Mouse (Mus musculus): ENCODE measurements at regions not wholly inside any gene's neighbourhood (a gene's known extent, or its start where the extent isn't known, plus 50 kb on each side); places are given as distances from the start of the nearest gene placed in this dataset.

DNA sequence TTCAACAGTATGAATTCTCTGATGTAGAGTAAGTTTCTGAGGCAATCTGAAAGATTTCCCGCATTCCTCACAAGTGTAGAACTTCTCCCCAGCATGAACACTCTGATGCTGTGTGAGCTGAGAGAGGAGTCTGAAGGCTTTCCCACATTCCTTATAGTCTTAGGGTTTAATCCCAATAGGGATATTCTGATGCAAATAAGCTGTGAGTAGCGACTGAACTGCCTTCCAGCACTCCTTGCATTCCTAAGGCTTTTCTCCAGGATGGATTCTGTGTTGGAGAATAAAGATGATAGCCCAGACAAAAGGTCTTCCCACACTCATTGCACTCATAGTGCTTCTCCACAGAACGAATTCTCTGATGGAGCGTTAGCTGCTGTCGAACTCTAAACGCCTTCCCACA, 152.6 kb upstream of the Api5 start:
- DNase-seq (ENCODE audit: low spot score): no peak
- ATAC-seq (ENCODE audit: low read depth): no peak
- WGBS: 73% methylated on average over 6 of the region's 6 CpGs
- H3K4me1 ChIP-seq (ENCODE audit: control insufficient read depth, insufficient read depth, low read length): no peaks in the 10 kb centered on the region
- H3K4me3 ChIP-seq (ENCODE audit: low read depth, low read length): no peak overlapping the region
- no peaks in the 10 kb centered on the region for H3K9me3 ChIP-seq (ENCODE audit: control insufficient read depth, low read length)
- H3K27ac ChIP-seq (replicated peaks; ENCODE audit: low read depth, low read length): no peak overlapping the region
- H3K27me3 ChIP-seq (replicated peaks; ENCODE audit: control insufficient read depth, insufficient read depth, low read length): no peaks in the 10 kb centered on the region
- no peaks in the 10 kb centered on the region for H3K36me3 ChIP-seq (ENCODE audit: control insufficient read depth, insufficient read depth, low read length)
- no peak overlapping the region for H3K9ac ChIP-seq (ENCODE audit: low read depth, low read length)
- H3K4me2 ChIP-seq (ENCODE audit: low read depth, low read length): no peak overlapping the region

DNA sequence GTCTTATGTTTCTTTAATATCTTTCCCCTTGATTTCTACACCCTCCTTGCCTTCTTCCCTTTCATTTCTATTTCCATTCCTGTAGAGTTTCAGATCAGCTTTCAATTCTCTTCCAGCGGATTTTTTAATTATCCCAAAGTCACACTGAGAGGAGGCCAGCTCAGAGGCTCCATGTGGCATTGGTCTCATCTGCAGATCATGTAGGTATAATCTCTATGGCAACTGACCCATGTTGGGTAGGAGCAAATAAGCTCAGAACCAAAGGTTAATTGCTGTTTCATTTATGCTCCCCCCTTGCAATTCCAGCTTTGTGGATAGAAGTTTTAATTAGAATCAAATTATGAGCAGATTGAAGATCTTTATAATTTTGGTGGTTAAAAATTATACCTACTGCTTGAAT, 149.3 kb upstream of the Api5 start:
- no peak overlapping the region for H3K4me3 ChIP-seq (ENCODE audit: low read depth, low read length)
- no peak overlapping the region for H3K27ac ChIP-seq (replicated peaks; ENCODE audit: low read depth, low read length)
- no peaks in the 10 kb centered on the region for H3K36me3 ChIP-seq (ENCODE audit: control insufficient read depth, insufficient read depth, low read length)
- H3K9me3 ChIP-seq (ENCODE audit: control insufficient read depth, low read length): no peaks in the 10 kb centered on the region
- ATAC-seq (ENCODE audit: low read depth): no peak
- H3K4me1 ChIP-seq (ENCODE audit: control insufficient read depth, insufficient read depth, low read length): no peaks in the 10 kb centered on the region
- H3K27me3 ChIP-seq (replicated peaks; ENCODE audit: control insufficient read depth, insufficient read depth, low read length): no peaks in the 10 kb centered on the region
- no peak overlapping the region for H3K4me2 ChIP-seq (ENCODE audit: low read depth, low read length)
- no peak overlapping the region for H3K9ac ChIP-seq (ENCODE audit: low read depth, low read length)
- no peak for DNase-seq (ENCODE audit: low spot score)
- 42% methylated on average over 1 of the region's 1 CpGs for WGBS

DNA sequence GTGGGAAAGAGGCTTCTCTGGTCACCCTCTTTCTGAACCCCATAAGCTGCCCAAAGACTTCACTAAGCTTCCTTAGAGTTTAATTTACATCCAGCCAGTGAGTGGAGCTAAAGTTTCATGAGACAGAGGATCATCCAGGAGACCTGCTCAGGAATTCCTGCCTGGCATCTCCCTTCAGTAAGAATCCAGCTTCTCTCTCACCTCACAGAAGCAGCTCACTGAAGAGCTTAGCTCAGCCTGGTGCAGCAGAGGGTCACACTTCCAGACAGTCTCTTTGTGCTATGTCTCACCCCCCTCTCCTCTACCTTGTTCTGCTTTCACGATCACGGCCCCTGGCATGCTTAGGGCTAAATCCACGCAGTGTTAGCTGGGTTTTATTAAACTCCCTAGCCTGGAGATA, 133.7 kb upstream of the Api5 start:
- ATAC-seq (ENCODE audit: low read depth) (no peak; the same call in 1 of the 2 replicates), DNase-seq (ENCODE audit: low spot score) (peak; percentile 9)
- Histone ChIP-seq H3K4me1 (ENCODE audit: control insufficient read depth, insufficient read depth, low read length) (no peaks in the 10 kb centered on the region), H3K9me3 (ENCODE audit: control insufficient read depth, low read length) (no peaks in the 10 kb centered on the region), H3K9ac (ENCODE audit: low read depth, low read length) (no peak overlapping the region), H3K4me2 (ENCODE audit: low read depth, low read length) (no peak overlapping the region), H3K27ac (replicated peaks; ENCODE audit: low read depth, low read length) (no peak overlapping the region), H3K4me3 (ENCODE audit: low read depth, low read length) (no peak overlapping the region), H3K36me3 (ENCODE audit: control insufficient read depth, insufficient read depth, low read length) (no peaks in the 10 kb centered on the region), H3K27me3 (replicated peaks; ENCODE audit: control insufficient read depth, insufficient read depth, low read length) (no peaks in the 10 kb centered on the region)
- WGBS: 32% methylated on average over 3 of the region's 3 CpGs

DNA sequence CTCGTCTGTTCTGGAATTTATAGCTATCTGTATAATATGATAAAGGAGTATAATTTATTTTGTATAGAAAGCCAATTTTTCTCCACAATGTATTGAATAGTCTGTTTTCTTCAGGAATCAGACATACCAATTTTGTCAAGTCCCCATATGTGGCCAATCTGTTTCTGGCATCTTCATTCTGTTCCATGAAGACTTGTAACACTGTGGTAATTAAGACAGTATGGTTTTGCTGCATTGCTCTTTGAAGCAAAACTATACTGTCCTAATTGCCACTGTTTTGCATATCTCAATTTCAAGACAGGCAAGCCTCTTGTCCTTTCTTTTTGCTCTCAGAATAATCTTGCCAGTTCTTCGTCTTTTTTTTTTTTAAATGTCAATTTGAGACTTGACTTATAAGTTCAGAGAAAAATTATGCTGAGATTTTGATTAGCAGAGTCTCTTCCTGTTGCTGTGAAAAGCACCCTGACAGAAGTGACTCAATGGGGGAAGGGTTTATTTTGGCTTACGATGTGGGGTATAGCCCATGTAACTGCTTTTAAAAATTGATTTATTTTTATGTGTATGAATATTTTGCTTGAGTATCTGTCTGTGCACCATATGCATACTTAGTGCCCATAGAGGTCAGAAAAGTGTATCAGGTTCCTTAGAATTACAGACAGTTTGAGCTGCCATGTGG, 103.4 kb upstream of the Api5 start:
- H3K4me3 ChIP-seq (ENCODE audit: low read depth, low read length): no peak overlapping the region
- WGBS: 68% methylated on average over 3 of the region's 3 CpGs
- H3K36me3 ChIP-seq (ENCODE audit: control insufficient read depth, insufficient read depth, low read length): no peaks in the 10 kb centered on the region
- H3K9me3 ChIP-seq (ENCODE audit: control insufficient read depth, low read length): no peaks in the 10 kb centered on the region
- H3K4me2 ChIP-seq (ENCODE audit: low read depth, low read length): no peak overlapping the region
- ATAC-seq (ENCODE audit: low read depth): no peak
- no peaks in the 10 kb centered on the region for H3K27me3 ChIP-seq (replicated peaks; ENCODE audit: control insufficient read depth, insufficient read depth, low read length)
- no peak overlapping the region for H3K9ac ChIP-seq (ENCODE audit: low read depth, low read length)
- H3K27ac ChIP-seq (replicated peaks; ENCODE audit: low read depth, low read length): no peak overlapping the region
- no peaks in the 10 kb centered on the region for H3K4me1 ChIP-seq (ENCODE audit: control insufficient read depth, insufficient read depth, low read length)
- DNase-seq (ENCODE audit: low spot score): no peak

DNA sequence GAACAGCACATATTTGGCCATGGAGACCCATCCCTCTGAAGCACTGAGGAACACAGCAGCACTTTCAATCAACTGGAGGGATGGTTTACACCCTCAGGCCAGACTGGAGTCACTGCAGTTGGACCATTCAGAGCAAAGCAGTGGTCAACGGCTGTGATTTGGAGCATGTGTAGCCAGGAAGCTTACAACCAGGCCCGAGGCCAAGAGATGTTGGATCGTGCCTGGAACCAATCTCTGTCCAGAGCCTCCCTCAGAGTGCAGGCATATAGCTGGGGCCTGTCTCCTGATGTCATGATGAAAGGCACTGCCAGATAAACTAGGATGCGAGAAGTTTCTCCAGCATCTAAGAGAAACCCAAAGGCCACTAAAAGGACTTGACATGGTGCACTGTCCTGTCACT, 98.7 kb upstream of the Api5 start:
- no peak for DNase-seq (ENCODE audit: low spot score)

DNA sequence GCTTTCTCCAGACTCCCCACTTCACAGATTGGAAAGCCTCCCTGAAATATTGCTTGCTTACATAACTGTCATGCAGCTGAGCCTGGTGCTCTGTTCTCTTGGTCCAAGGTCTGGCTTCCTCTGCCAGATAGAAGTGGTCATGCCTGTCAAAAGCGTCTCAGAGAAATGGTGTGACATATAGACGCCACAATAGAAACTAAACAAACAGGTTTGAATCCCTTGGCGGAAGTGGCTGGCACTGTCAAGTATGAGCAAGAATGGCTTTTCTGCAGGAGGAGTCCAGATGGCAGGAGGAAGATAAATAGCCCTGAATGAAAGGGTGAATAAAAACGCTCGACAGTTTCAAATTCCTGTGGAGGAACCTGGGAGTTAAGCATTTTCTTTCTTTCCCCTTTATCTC, 93.2 kb upstream of the Api5 start:
- WGBS: 56% methylated on average over 5 of the region's 5 CpGs
- Histone ChIP-seq H3K4me1 (ENCODE audit: control insufficient read depth, insufficient read depth, low read length) (no peaks in the 10 kb centered on the region), H3K27me3 (replicated peaks; ENCODE audit: control insufficient read depth, insufficient read depth, low read length) (no peaks in the 10 kb centered on the region), H3K4me2 (ENCODE audit: low read depth, low read length) (no peak overlapping the region), H3K9me3 (ENCODE audit: control insufficient read depth, low read length) (no peaks in the 10 kb centered on the region), H3K4me3 (ENCODE audit: low read depth, low read length) (no peak overlapping the region), H3K36me3 (ENCODE audit: control insufficient read depth, insufficient read depth, low read length) (no peaks in the 10 kb centered on the region), H3K9ac (ENCODE audit: low read depth, low read length) (no peak overlapping the region), H3K27ac (replicated peaks; ENCODE audit: low read depth, low read length) (no peak overlapping the region)
- DNase-seq (ENCODE audit: low spot score) (peak; percentile 2), ATAC-seq (ENCODE audit: low read depth) (no peak)

More for the DNA sequence above, 98.7 kb upstream of the Api5 start:
- no peaks in the 10 kb centered on the region for H3K36me3 ChIP-seq (ENCODE audit: control insufficient read depth, insufficient read depth, low read length)
- H3K27ac ChIP-seq (replicated peaks; ENCODE audit: low read depth, low read length): no peak overlapping the region
- 62% methylated on average over 4 of the region's 4 CpGs for WGBS
- H3K9me3 ChIP-seq (ENCODE audit: control insufficient read depth, low read length): no peaks in the 10 kb centered on the region
- no peak overlapping the region for H3K4me2 ChIP-seq (ENCODE audit: low read depth, low read length)
- ATAC-seq (ENCODE audit: low read depth): no peak
- no peak overlapping the region for H3K9ac ChIP-seq (ENCODE audit: low read depth, low read length)
- H3K27me3 ChIP-seq (replicated peaks; ENCODE audit: control insufficient read depth, insufficient read depth, low read length): no peaks in the 10 kb centered on the region
- no peaks in the 10 kb centered on the region for H3K4me1 ChIP-seq (ENCODE audit: control insufficient read depth, insufficient read depth, low read length)
- no peak overlapping the region for H3K4me3 ChIP-seq (ENCODE audit: low read depth, low read length)

DNA sequence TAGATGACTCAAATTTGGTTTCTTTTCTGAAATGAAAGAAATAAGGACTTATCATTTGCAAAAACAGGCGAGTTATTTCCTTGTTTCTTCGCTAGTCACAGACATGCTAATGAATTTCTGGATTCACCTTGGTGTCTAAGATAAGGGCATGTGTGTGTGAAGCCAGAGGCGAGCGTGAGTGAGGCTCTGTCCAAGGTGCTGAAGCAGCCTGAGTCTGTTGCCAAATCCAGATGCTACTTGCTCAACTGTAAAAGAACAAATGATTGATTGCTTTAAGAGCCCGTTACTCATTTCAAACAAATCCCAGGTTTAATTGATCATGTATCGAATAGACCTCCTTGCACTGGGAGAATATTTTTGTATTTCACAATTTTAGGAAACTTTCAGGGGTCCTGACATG, 86.6 kb upstream of the Api5 start:
- no peak overlapping the region for H3K4me2 ChIP-seq (ENCODE audit: low read depth, low read length)
- WGBS: 26% methylated on average over 6 of the region's 6 CpGs

DNA sequence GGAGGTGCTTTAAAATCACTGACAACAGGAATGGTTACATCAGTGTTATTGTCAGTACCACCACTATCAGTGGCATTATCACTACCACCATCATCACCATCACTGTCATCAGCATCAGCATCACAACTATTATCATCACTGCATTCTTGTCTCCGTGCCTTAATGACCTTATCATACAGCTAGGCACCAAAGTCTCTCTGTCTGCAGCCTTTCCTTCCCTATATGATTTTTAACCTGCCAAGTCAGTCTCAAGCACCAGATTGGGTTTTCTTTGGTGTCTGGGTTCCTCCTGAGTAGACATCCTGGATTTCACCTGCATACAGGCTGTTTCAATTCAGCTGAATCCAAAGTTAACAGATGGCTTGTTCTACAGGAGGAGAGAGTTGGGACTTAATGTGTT, 78.9 kb upstream of the Api5 start:
- DNase-seq (ENCODE audit: low spot score): no peak
- WGBS: 70% methylated on average over 1 of the region's 1 CpGs
- H3K4me1 ChIP-seq (ENCODE audit: control insufficient read depth, insufficient read depth, low read length): no peaks in the 10 kb centered on the region

More for the DNA sequence above, 86.6 kb upstream of the Api5 start:
- peak; percentile 77 for DNase-seq (ENCODE audit: low spot score)
- no peaks in the 10 kb centered on the region for H3K27me3 ChIP-seq (replicated peaks; ENCODE audit: control insufficient read depth, insufficient read depth, low read length)
- ATAC-seq (ENCODE audit: low read depth): no peak
- no peaks in the 10 kb centered on the region for H3K36me3 ChIP-seq (ENCODE audit: control insufficient read depth, insufficient read depth, low read length)
- no peaks in the 10 kb centered on the region for H3K4me1 ChIP-seq (ENCODE audit: control insufficient read depth, insufficient read depth, low read length)
- no peak overlapping the region for H3K9ac ChIP-seq (ENCODE audit: low read depth, low read length)
- no peak overlapping the region for H3K4me3 ChIP-seq (ENCODE audit: low read depth, low read length)
- no peak overlapping the region for H3K27ac ChIP-seq (replicated peaks; ENCODE audit: low read depth, low read length)
- no peaks in the 10 kb centered on the region for H3K9me3 ChIP-seq (ENCODE audit: control insufficient read depth, low read length)

DNA sequence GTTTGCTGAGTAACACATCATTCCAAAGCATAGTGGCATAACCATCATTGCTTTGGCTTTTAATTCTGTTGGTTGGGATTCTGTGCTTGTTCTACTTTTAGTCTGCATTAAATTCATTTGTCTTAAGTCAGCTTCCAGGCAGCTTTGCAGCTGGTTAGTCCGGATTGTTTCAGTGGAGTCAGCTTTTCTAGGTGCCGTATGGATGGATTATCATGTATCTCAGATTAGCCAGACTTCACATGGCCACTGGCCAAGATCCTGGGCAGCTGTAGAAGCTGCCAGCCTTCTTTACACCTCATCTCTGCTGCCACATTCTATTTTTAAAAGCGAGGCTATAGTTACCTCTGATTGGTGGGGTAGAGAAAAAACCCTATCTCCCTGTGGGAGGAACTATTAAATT, 74.1 kb upstream of the Api5 start:
- WGBS: 55% methylated on average over 3 of the region's 3 CpGs

More for the DNA sequence above, 78.9 kb upstream of the Api5 start:
- H3K4me3 ChIP-seq (ENCODE audit: low read depth, low read length): no peak overlapping the region
- no peaks in the 10 kb centered on the region for H3K9me3 ChIP-seq (ENCODE audit: control insufficient read depth, low read length)
- no peak overlapping the region for H3K4me2 ChIP-seq (ENCODE audit: low read depth, low read length)
- H3K27me3 ChIP-seq (replicated peaks; ENCODE audit: control insufficient read depth, insufficient read depth, low read length): no peaks in the 10 kb centered on the region
- no peak overlapping the region for H3K27ac ChIP-seq (replicated peaks; ENCODE audit: low read depth, low read length)
- no peaks in the 10 kb centered on the region for H3K36me3 ChIP-seq (ENCODE audit: control insufficient read depth, insufficient read depth, low read length)
- no peak overlapping the region for H3K9ac ChIP-seq (ENCODE audit: low read depth, low read length)
- no peak for ATAC-seq (ENCODE audit: low read depth)

More for the DNA sequence above, 74.1 kb upstream of the Api5 start:
- Histone ChIP-seq H3K4me1 (ENCODE audit: control insufficient read depth, insufficient read depth, low read length) (no peaks in the 10 kb centered on the region), H3K4me3 (ENCODE audit: low read depth, low read length) (no peak overlapping the region), H3K4me2 (ENCODE audit: low read depth, low read length) (no peak overlapping the region), H3K9ac (ENCODE audit: low read depth, low read length) (no peak overlapping the region), H3K36me3 (ENCODE audit: control insufficient read depth, insufficient read depth, low read length) (no peaks in the 10 kb centered on the region), H3K27ac (replicated peaks; ENCODE audit: low read depth, low read length) (no peak overlapping the region), H3K9me3 (ENCODE audit: control insufficient read depth, low read length) (no peaks in the 10 kb centered on the region), H3K27me3 (replicated peaks; ENCODE audit: control insufficient read depth, insufficient read depth, low read length) (no peaks in the 10 kb centered on the region)
- ATAC-seq (ENCODE audit: low read depth) (no peak), DNase-seq (ENCODE audit: low spot score) (no peak)

Data from embryonic facial prominence, embryonic 14.5 days (tissue).